Mouse (Mus musculus): ENCODE results near the gene Ngf.

Gene Ngf

DNA sequence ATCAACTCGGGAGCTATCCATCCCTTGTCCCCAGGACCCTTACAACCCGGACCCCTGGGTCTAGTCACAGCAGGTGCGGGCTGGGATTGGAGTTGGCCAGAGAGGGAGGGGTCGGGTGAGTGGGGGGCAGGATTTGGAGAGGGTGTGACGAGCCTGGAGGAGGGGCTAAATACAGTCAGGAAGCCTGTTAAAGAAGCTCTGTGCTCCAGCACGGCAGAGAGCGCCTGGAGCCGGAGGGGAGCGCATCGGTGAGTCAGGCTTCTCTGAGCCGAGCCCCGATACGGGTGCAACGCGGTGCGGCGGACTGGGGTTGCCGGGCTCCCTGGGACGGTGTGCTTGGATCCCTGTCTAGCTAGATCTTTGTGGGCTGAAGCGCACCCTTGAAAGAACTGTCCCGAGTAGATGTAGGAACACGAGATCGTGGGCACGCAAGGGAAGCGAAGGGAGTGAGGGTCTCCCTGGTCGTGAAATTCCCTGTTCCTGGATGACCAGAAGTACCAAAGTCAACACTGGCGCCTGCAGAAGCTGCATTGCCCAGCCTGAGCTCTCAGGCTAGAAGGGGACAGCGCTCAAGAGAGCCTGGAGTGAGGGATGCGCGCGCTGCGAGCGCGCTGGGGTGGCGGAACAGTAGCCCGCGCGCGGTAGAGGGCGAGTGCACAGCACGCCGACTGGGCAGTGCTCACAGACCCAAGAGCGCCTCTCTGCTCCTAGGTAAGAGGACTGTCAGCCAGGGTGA lies at the start of gene Ngf:
Ngf (plus strand) TSS at position 207 of the 736 bp plus-strand sequence.
- DNase-seq (ENCODE audit: low spot score): peak; percentile 8

DNA sequence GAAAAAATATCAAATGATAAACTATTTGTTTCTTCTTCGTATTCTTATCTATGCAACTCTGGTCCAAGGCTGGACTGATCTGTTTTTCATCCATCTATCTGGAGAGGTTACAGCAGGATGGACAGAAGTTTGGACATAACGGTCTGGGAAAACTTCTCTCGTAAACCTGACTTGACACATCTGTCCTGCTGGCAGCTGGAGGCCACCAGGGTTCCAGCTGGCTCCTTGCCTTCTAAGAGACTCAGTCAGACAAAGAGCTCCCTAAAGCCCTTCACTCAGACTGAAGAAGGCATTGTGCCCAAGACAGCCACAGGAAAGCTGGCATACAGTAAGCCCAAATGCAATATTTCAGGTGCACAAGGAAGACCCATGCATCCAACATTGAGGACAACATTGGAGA lies 24.2 kb upstream of the Ngf start:
- no peak for DNase-seq (ENCODE audit: low spot score)

DNA sequence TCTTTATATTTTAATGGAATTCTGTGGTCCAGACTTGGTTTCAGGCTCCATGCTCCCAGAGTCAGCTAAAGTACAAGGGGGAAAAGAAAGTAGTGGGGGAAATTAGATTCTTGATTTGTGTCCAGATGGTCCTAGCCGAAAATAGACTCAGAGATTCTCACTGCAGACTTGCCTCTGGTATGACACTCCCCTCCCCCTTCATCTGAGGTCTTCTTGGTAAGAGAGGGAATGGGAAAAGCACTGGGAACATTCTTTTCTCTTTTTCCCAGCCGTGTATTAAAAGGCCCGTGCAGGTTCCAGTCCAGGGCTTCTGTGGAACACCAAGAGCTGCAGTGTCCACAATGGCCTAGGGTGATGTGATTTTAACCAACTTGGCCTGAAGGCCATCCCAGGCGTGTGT lies 23.0 kb upstream of the Ngf start:
- DNase-seq (ENCODE audit: low spot score): no peak

DNA sequence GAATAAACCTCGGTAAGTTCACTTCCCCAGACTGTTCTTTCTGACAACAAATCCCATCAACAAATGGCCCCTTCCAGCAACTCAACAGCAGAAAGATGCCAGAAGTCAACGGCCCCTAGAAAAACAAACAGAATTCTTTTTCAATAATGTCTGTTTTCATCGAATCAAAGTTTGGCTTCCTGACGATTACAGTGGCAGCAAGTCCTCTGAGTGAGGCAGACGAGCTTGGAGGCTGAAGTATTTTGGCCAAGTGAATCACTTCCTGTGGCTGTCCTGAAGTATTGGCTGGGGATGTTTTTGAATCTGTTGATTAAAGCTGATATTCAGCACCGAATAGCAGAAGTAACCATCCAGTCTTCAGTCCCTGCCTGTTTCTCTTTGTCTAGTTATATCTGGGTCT lies 15.2 kb upstream of the Ngf start:
- DNase-seq (ENCODE audit: low spot score): no peak

DNA sequence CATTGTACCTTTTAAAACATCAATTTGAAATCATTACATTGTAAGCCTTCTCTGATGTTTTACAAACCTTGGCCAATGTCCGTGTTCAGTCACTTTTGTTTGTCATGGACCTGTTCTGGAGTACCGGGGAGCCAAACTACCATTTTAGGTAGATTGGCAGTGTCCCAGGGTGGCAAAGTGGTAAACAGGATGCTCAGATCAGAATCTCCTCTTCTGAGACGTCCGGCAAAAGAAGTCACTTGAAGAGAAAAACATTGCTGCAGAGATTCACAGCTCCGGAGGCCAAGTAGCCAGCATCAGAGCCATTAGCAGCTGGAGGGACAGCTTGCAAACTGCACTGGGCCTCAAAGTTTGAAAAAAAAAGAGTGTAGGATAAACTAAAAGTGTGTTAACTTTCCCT lies 9.2 kb upstream of the Ngf start:
- DNase-seq (ENCODE audit: low spot score): no peak

DNA sequence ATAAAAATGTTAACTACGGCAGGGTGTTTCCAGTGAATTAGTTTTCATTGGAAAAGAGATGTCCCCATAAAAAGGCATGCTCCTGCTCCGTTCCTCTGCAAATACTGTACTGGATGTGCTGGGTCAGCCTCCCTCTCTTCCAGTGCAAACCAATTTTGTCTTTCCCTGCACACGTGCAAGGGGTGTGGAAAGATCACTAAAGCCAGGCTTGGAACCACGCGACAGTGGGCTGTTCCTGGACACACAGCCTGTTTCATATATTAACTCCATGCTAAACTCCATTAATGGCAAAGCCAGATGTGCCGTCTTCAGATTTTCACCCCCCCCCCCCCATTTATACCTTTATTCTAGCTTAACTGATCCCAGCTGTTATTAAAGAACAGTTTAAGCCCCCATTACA lies 8.7 kb upstream of the Ngf start:
- no peak for DNase-seq (ENCODE audit: low spot score)

DNA sequence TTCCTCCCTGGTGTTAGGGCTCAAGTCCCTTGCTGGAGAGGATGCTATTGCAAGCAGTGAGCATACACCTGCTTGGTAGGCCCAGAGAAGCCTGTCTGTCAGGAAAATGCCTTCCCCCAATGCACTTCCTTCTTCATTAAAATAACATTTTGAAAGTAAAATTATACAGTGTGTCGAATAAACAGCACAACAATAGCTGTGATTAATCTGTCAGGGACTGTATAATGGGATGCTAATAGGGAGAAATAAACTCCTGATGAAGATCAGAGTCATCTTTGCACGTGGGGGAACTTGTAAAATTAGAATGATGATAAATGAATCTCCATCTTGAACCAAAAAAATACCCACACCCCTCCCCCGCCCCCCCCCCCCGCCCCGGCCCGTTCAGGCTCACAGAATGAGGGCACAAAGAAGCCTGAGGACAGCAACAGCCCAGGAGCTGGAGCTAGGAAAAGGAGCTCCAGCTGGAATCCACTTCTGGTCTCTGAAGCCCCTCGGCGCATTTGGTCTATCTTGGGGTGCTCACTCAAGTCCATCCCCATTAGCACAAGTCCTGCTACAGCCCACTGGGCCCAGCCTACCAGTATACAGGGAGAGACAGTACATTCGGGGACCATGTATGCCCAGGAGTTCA lies 6.9 kb upstream of the Ngf start:
- no peak for DNase-seq (ENCODE audit: low spot score)

DNA sequence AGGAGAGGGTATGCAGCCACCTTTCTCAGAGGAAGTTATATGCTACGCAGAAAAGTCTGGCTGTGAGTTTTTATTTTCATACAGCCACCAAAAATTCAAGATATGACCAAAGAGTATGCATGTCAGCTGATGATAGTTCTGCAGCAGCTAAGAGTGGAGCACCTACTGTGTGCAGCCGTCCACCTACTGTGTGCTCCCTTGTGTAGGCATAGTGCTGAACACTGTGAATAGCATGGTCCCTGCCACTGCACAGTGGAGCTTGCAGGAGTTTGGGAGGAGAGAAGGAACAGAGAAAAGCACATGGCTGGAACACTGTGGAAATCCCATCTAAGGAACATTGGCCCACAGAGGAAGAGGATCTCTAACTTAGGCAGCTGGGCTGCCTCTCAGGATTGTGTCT lies 6.4 kb upstream of the Ngf start:
- no peak for DNase-seq (ENCODE audit: low spot score)

DNA sequence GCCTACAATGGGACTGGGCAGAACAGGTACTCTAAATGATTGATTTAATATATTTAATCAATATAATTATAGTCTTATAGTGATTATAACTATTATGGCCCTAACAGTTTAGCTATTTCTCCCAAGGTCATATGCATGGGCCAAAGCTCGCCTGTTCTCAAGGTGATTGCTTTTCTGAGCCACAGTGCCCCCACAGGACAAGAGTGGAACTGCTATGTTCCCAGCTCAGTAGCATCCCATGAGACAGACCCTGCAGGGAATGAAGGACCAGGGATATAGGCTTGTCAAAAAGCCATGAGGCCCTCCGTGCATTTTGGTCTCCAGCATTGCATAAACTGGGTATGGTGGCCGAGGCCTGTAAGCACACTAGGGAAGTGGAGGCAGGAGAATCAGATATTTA lies 3.1 kb upstream of the Ngf start:
- peak; percentile 22 for DNase-seq (ENCODE audit: low spot score)

DNA sequence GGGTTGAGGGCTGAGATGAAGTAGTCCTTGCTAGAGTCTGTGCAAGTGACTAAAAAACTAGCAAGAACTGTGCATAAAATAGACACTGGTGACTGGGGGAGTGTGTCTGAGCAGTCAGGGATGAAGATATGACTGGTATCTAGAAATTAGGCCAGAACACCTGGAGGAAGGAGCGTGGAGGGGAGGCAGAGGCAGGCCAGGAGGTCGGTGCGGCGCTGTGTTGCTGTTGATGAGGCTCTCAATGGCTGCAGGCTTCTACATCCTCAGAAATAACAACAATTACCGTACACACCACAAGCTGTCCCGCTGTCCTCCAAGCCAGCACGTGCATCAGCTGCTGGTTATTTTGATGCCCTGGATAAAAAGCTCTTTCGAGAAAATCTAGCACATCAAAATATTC lies 2.6 kb upstream of the Ngf start:
- no peak for DNase-seq (ENCODE audit: low spot score)

DNA sequence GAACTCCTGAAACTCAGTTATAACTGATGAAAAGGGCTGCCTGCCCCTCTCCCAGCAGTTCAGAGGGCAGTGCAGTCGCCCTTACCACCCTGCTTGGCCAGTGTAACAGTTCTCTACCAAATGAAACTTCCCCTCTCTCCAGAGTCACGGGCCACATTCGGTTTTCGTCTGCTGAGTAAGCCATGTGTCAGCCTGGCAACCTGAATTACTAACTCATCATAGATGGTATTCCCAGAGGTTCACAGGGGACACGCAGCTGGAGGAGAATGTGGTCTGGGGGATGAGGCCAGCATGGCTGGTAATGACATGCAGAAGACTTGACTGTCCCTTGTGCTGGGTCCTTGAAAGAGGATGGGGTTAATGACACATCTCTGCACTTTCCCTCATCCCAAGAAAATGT lies 1.5 kb downstream of the Ngf start:
- DNase-seq (ENCODE audit: low spot score): no peak

DNA sequence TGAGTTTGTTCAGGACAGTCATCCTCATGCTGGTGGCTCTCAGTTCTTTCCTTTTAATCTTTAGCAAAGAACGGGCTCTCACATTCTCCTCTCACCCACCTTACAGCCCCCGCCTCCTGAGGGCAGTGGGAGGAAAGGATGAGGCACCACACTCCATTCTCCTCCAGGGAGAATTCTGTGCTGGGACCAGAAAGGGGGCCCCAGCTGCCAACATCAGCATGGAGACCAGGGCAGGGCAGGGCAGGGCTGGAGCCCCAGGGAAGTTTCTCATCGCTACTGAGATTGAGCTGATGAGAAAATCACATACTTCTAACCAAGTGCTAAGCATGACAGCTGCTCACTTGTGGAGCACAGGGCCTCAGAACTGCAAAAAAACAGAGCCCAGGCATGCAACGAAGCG lies 2.1 kb downstream of the Ngf start:
- no peak for DNase-seq (ENCODE audit: low spot score)

DNA sequence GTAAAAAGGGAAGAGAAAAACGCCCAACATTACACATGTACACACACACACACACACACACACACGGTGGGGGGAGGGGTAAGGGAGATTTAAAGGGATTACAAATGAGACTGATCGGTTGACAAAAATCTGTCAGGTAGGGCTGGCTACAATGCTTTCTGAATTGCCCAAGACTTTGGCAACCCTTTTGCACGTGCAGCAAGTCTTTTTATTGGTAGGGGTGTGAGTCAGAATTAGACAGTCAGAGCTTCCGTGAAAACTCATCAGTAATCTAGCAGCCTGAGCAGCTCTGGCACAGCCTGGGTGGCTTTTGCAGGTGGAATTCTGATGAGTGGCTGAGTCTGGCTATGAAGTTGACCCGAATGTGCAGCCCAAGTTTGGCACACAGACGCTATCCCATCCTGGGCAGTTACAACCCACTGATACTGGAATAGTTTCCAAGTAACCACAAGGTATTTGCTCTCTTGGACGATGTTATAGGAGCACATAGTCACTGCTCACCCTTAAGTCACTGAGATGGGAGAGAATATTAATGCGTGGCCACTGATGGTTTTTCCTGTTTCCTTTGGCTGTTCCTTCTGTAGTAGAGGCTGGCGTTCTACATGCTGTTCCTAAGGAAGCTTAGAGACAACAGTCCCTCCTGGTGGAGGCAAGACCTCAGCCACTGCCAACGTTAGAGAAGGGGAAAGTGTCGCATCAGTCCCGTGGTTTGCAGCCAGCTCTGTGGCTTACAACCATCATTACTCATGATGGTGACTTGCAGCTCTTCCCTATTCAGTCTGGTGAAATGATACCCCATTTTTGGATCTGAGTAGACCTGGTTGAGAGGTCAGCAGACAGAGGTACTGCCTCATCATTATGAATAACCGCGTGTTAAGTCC lies 4.8 kb downstream of the Ngf start:
- no peak for DNase-seq (ENCODE audit: low spot score)

DNA sequence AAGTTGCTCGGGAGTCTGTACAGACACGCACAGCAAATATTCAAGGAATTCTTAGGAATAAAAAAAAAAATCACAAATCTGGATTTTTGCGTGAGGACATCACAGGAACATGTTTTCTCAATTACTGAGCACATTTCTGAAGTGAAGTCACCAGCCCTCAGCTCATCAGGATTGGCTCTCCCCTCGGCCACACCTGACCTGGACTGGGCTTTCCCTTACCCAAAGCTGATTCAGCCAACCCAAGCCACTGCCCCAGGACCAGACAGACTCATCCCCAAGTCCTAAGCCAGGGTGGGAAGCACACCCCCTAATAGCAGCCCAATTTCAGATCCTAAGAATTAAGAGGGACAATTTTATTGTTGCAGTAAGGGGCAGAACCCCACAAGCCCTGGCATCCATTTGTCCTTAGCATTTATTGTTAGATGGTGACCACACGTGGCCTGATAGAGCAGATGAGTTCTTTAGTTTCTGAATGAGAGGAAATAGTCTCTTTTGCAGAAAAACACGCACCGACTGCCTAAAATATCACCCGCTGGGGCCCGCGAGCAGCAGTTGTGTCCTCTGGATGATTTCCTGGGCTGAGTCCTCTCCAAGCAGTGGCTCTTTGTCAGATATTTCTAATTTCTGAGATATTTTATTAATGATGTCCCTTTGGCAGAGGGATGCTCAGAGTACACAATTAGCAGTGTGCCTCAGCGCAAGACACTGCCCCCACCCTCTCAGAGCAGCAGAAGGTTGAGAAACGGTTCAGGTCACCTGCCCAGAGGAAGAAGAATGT lies 8.4 kb downstream of the Ngf start:
- DNase-seq (ENCODE audit: low spot score): no peak

DNA sequence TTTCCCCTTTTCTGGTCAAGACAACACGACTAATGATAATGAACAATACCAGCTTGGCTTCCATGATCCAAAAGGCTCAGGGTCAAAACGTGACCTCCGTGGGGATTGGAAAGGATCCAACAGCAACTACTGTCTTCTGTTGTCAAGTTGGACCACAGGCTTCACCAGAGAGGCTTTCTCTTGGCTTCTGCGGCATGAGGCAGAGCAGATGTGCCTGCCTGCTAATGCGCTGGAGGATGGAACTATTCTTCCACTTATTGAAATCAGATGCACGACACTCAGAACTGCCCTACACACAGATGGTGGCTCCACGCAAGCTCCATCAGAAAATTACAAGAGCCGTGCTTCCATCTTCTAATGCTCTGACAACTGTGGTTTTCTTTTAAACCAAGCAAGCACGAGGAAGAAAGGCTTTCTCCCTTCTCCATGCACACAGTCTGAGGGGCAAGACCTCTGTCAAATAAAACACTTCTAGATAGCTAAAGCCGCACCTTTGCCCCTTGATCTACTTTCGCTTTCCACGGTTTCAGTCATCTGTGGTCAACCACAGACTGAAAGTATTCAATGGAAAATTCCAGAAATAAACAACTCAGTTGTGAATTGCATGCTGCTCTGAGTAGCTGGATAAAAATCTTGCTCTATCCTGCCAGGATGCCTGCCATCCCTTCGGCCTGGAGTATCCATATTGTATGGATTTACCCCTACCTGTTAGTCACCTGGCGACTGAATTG lies 20.8 kb downstream of the Ngf start:
- no peak for DNase-seq (ENCODE audit: low spot score)

DNA sequence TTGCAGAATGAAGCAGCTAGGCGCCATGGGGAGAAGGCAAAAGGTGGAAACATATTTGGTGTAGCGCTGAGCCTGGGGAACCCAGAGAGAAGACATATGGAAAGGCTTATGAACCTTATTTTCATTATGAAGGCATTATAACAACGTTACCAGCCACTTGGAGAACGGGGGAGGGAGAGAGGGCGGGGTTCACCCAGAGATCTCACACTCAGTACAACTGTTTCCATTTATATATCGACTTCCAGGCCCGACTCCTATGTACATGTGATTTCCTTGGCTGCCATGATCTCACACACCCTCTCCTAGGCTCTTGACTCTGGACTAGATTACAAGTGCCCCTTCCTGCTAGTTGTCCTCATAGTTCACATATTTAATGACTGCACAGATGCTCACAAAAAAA lies 28.4 kb downstream of the Ngf start:
- no peak for DNase-seq (ENCODE audit: low spot score)

DNA sequence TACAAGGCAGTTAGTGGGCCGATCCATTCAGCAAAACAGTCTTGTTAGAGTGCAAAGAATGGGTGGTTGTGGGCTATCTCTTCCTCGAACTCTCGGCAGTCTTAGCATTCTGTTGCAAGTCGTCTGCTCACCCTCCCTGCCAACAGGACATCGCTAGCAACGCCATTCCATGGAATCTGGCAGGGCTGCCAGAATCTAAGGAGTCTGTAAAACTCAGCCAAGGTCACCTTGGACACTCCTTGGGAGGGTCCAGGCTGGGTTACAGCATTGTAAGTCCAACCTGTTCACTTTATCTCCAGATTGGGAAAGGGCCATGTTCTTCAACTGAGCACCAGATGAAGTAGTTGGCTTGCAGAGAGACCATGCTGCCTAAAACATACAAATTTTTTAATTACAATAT lies 29.2 kb downstream of the Ngf start:
- DNase-seq (ENCODE audit: low spot score): no peak

DNA sequence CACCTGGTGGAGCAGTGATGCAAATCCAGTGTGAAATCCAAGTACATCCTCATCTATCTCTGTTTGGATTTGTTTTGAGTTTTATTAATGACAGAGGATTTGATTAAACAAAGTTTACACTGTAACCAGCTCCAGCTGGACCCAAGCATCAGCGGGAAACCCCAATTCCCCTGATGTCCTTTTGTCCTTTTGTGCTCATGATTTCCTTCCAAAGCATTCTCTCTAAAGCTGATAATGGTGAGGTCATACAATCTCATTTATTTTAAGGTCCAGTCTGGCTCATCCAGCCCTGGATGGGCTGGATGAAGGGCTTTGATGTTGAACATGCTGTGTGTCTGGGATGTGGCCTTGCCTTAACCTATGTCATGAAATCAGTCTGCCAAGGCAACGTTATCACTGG lies 30.3 kb downstream of the Ngf start:
- DNase-seq (ENCODE audit: low spot score): no peak

DNA sequence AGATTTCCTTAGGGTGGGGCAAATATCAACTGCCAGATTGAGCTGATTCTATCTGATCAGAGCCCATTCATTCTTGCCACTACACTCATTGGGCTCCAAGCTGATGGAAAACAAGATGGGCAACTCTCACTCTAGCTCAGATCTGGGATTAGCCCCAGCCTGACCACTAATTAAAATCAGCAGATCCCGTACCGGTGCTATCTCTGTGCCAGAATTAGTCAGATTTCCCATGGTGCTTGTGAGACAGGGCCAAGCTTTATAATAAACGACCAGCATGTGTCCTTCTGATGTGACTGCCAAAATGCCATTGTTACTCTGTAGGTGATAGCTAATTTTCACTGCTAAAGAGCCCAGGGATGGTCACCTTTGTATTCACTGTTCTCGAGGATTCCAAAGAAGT lies 31.5 kb downstream of the Ngf start:
- DNase-seq (ENCODE audit: low spot score): no peak

DNA sequence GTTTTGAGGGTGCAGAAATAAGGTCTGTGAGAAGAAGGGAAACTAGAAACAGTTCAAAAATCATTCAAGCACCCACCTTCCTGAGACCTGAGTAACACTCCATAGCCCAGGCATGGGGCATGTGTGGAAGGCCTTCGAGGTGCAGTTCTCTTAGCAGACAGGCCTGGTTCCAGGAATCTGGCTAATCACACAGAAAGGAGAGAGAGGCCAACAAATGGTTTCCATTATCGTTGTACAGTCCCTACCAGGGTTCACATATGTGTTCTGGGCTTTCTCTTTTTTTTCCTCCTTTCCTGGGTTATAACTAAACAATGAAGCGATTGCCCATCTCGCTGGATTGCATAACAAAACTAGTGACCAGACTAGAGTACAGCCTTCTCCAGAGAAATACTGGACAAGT lies 35.4 kb downstream of the Ngf start:
- DNase-seq (ENCODE audit: low spot score): no peak

DNA sequence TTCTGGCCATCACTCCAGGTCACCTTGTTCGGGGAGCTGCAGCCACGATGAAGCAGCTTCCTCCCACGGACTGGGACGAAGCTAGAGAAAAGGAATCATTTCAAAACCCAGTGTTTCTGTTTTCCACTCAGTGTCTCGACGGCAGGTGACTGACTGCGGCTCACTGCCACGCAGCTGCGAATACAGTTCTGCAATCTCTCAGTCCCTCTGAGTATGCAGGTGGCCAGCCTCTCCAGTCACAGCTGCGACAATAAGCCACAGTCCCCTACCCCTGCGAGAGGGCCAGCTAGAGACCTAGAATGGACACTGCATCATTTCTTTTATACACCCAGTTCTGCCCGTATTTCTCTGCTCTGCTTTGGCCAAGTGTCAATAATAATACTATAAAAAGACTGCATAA lies 36.3 kb downstream of the Ngf start:
- no peak for DNase-seq (ENCODE audit: low spot score)

All from yolk sac, embryonic 10.5 days (tissue).